Mouse (Mus musculus) cerebellum, postnatal 14 days (tissue): ENCODE results near the gene Bmpr2.

Experiments used
- DNase-seq, 2 experiments: peaks; one replicate each; pipeline ENCODE4 v3.0.0; 2021; ENCODE audit warnings: mixed read lengths in 2 of 2

Gene Bmpr2

GRCm38 (mm10) chr1:59797865-59798264 lies 34.7 kb downstream of the Bmpr2 start:
- DNase-seq: no peak

- DNase-seq: no peak
Measured at GRCm38 (mm10) chr1:59804363-59804762, 41.2 kb downstream of the Bmpr2 start.

GRCm38 (mm10) chr1:59809921-59810320 lies 46.7 kb downstream of the Bmpr2 start:
- DNase-seq: no peak

GRCm38 (mm10) chr1:59812782-59813181 lies 49.6 kb downstream of the Bmpr2 start:
- DNase-seq: no peak

GRCm38 (mm10) chr1:59825421-59825820 lies 62.2 kb downstream of the Bmpr2 start:
- peak; percentile 20 to 25 for DNase-seq

- DNase-seq: peak; percentile 33 to 60
Measured at GRCm38 (mm10) chr1:59826583-59826982, 63.4 kb downstream of the Bmpr2 start.

- no peak for DNase-seq
Measured at GRCm38 (mm10) chr1:59829410-59829809, 66.2 kb downstream of the Bmpr2 start.

GRCm38 (mm10) chr1:59830194-59830593 lies 67.0 kb downstream of the Bmpr2 start:
- no peak for DNase-seq

GRCm38 (mm10) chr1:59833723-59834122 lies 70.5 kb downstream of the Bmpr2 start:
- DNase-seq: peak in 1 of 2 experiments; percentile 13

- no peak for DNase-seq
Measured at GRCm38 (mm10) chr1:59848327-59848726, 85.1 kb downstream of the Bmpr2 start.

- peak; percentile 24 to 60 for DNase-seq
Measured at GRCm38 (mm10) chr1:59859046-59859445, 95.8 kb downstream of the Bmpr2 start.

GRCm38 (mm10) chr1:59862144-59862543 lies 98.9 kb downstream of the Bmpr2 start:
- no peak for DNase-seq

- DNase-seq: peak; percentile 15 to 21
Measured at GRCm38 (mm10) chr1:59868041-59868440, 104.8 kb downstream of the Bmpr2 start.

- no peak for DNase-seq
Measured at GRCm38 (mm10) chr1:59874023-59874422, 110.8 kb downstream of the Bmpr2 start.

- DNase-seq: no peak
Measured at GRCm38 (mm10) chr1:59878098-59878497, 114.9 kb downstream of the Bmpr2 start.

GRCm38 (mm10) chr1:59883349-59884134 lies 120.3 kb downstream of the Bmpr2 start:
- DNase-seq: peak; percentile 87 to 92

GRCm38 (mm10) chr1:59886899-59887298 lies 123.7 kb downstream of the Bmpr2 start:
- no peak for DNase-seq

- DNase-seq: no peak
Measured at GRCm38 (mm10) chr1:59888018-59888417, 124.8 kb downstream of the Bmpr2 start.

GRCm38 (mm10) chr1:59891185-59891584 lies 128.0 kb downstream of the Bmpr2 start:
- no peak for DNase-seq

GRCm38 (mm10) chr1:59892777-59893176 lies 129.6 kb downstream of the Bmpr2 start:
- no peak for DNase-seq

- DNase-seq: no peak
Measured at GRCm38 (mm10) chr1:59894025-59894424, 130.8 kb downstream of the Bmpr2 start.

- peak; percentile 19 to 41 for DNase-seq
Measured at GRCm38 (mm10) chr1:59895456-59895855, 132.3 kb downstream of the Bmpr2 start.

- DNase-seq: no peak
Measured at GRCm38 (mm10) chr1:59897147-59897798, 134.1 kb downstream of the Bmpr2 start.

GRCm38 (mm10) chr1:59899679-59900078 lies 136.5 kb downstream of the Bmpr2 start:
- no peak for DNase-seq
